Mouse (Mus musculus) fat pad, adult 2 months (tissue): ENCODE measurements around the gene Syt2.

Experiments used
- DNase-seq: peaks from one replicate; pipeline ENCODE4 v3.0.0-alpha.2; 2011; ENCODE audit warnings: low read depth, low spot score; ENCODE audit errors: extremely low read depth

Gene Syt2

GRCm38 (mm10) chr1:134805471-134805870 lies 159.0 kb downstream of the Syt2 start:
- no peak for DNase-seq
